Mouse (Mus musculus): ENCODE measurements around the gene Ctla4.

Ctla4 gene

GRCm38 (mm10) chr1:60863701-60864100, 23.1 kb upstream of the Ctla4 start:
- in situ Hi-C loops (cut with MseI, MboI), result no loop called here

DNA sequence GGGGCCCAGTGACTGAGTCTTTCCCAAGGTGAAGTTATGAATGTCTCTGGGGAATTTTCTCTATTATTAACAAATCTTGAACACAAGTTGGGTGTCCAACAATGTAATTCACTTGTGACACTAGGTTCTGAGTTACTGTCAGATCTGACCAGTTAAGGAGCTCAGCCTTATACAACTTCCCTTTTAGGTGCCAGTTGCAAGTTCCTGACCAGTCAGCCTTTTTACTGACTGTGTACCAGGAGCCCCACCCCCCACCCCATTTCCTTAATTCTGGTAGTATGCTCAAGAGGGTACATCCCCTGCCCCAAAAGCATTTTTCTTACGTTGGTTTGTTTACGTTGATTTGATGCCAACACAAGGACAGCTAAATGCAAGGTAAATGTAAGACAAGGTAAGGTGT, 21.6 kb upstream of the Ctla4 start:
- in situ Hi-C loops (cut with MseI, MboI), result no loop called here

DNA sequence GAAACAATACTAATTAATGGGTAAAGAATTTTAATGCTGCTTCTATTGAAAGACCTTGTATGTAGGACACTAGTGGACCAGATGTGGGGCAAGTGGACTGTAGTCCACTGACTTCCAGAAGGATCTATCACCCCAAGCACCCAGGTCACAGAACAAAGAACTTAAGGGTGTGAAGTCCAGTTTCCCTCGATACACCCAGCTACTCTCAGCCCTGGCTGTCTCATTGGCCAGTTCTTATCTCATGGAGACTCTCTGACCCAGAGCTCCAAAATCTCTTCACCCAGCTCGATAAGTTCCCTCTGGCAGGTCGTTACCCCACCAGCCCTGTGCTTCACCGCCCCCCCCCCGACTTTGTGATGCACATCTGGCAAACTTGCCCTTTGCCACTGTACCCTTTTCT, 20.8 kb upstream of the Ctla4 start:
- in situ Hi-C loops (cut with MseI, MboI), result no loop called here

DNA sequence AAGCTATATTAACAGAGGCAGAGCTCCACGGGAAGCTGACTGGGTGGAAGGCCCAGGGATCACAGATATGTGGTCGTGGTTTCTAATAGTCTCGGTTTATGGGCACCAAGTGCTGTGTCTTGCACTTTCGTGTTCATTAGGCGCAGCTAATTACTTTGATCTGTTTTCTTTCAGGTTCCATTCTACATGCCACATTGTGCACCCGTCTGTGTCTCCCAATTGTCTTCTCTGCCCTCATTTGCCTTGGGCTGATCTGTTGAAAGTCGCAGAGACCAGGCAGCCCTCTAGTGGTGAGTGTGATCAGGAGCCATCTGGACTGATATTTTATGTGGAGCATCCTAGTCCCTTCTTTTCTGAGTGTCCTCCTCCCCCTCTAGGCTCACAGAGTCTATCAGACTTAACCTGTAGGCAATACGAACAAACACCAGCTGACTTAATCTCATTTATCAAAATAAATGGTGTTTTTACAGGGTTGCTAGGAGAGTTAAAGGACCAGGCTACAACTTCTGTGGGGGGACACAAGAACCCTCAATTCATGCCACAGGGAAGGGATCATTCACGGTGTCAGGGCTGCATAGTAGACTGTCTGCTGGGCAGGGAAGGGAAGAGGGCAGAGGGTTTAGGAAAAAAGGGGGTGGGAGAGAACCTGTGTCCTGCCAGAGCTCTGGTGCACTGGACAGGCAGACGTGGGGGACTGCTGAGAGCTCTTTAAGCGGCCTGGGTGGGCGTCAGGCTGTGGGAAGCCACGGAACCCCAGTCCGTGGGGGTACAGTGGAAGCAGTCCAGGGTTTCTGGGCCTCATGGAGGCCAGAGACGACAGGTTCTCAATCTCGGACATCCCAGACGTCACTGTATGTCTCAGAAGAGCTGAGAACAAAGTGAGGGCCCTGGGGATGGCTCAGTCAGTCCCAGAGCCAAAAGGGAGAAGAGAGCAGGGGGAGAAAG, 18.2 kb upstream of the Ctla4 start:
- in situ Hi-C loops (cut with MseI, MboI), result no loop called here

- in situ Hi-C loops (cut with MseI, MboI), result no loop called here
These were observed 11.5 kb upstream of the Ctla4 start for GRCm38 (mm10) chr1:60875267-60875666.

- in situ Hi-C loops (cut with MseI, MboI), result no loop called here
These were observed 6.5 kb upstream of the Ctla4 start for GRCm38 (mm10) chr1:60880116-60880867.

GRCm38 (mm10) chr1:60882792-60883191, 4.0 kb upstream of the Ctla4 start:
- in situ Hi-C loops (cut with MseI, MboI), result no loop called here

GRCm38 (mm10) chr1:60883279-60883678, 3.5 kb upstream of the Ctla4 start:
- in situ Hi-C loops (cut with MseI, MboI), result no loop called here

DNA sequence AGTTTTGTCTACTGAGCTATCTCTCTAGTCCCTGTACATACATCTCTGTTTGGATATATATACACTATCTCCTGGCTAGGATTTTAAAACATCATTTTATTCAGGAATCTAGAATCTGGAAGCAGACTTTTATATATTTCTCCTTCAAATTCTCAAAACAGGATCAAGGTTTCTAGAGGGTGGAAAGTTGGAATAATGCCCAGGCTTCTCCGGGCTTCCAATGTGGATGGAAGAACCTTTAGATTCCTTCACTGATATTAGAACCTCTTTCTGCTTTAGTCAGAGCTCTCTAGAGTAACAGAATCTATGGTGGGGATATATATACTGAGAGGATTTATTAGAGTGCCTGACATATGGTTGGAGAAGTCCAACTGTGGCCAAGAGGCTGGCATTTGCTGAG, 2.2 kb upstream of the Ctla4 start:
- in situ Hi-C loops (cut with MseI, MboI), result no loop called here

- in situ Hi-C loops (cut with MseI, MboI), result no loop called here
These were observed 11.5 kb downstream of the Ctla4 start for GRCm38 (mm10) chr1:60898127-60898932.

GRCm38 (mm10) chr1:60898933-60899210, 12.1 kb downstream of the Ctla4 start:
- in situ Hi-C loops (cut with MseI, MboI), result no loop called here

DNA sequence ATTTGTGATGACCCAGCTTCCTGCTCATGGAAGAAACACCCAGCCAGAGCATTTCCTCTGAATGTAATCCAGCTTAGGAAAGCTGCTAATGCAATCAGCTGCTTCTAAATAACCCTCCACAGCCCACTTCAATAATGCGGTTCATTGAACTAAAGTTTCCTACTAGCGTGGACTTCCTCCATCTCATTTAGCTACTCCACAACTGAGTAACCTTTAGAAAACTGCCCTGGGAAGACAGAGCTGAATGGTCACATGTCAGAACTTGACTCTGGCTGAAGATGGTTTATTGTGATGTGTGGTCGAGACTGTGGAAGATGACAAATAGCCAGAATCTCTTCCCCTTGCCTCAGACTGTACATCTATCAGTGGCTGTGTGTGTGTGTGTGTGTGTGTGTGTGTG, 12.4 kb downstream of the Ctla4 start:
- in situ Hi-C loops (cut with MseI, MboI), result no loop called here

GRCm38 (mm10) chr1:60902547-60902946, 15.7 kb downstream of the Ctla4 start:
- in situ Hi-C loops (cut with MseI, MboI), result no loop called here

- in situ Hi-C loops (cut with MseI, MboI), result no loop called here
These were observed 16.3 kb downstream of the Ctla4 start for GRCm38 (mm10) chr1:60903126-60903525.

DNA sequence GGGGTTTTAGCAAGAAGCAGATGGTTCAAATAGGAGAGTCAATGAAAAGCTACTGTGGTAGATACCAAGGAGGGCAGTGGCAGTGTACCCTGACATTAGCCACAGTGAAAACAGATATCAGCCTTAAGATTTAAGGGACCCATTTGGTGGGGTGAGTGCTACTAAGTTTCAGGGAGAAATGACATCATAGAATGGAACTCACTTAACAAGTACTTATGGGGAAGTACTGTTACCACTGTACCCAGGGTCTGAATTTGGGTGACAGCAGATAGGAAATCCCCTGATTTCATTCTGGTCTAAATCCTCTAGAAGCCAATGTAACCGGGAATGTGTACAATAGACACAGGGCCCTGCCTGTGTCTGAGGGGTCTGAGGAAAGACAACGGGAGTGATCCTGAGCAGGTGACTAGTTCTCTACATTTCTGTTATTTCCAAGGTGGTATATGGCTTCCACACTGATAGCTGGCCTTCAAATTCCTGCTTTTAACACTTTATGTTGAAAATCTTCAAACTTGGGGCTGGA, 17.7 kb downstream of the Ctla4 start:
- in situ Hi-C loops (cut with MseI, MboI), result no loop called here

DNA sequence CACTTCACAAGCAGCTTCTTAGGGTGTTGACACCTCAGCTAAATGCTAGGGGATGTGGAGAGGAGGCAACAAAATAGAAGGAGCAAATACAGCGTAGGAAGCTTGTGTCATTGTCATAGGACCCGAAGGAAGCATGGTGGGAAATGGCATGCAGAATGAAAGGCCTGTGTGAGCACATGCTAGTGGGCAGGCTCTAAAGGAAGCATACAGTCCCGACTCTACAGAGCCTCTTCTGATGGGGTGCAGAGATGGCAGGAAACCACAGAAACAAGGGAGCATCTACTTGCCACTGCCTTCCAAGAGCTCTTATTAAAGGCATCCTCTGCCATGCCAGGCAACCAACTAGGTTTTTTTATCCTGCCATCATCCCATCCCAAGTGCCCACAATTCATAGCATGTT, 20.7 kb downstream of the Ctla4 start:
- in situ Hi-C loops (cut with MseI, MboI), result no loop called here

GRCm38 (mm10) chr1:60908751-60909161, 22.0 kb downstream of the Ctla4 start:
- in situ Hi-C loops (cut with MseI, MboI), result no loop called here

DNA sequence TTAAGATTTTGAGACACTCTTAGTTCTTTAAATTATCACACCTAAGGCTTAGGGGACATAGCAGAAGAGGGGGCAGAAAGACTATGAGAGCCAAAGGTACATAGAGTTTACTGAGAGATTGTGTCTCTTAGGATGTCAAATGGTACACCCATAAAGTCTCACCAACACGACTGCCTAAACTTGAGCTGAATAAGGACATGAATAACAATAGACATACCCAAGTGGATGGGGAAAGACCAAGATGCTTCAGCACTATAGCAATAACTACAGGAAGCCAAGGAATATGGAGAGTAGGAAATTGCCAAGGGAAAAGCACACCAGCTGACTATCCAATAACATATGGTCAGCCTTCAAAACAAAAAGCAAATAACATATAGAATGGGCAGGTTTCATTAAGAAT, 22.9 kb downstream of the Ctla4 start:
- in situ Hi-C loops (cut with MseI, MboI), result no loop called here

GRCm38 (mm10) chr1:60910796-60911195, 24.0 kb downstream of the Ctla4 start:
- in situ Hi-C loops (cut with MseI, MboI), result no loop called here

- in situ Hi-C loops (cut with MseI, MboI), result no loop called here
These were observed 24.8 kb downstream of the Ctla4 start for GRCm38 (mm10) chr1:60911631-60912030.

DNA sequence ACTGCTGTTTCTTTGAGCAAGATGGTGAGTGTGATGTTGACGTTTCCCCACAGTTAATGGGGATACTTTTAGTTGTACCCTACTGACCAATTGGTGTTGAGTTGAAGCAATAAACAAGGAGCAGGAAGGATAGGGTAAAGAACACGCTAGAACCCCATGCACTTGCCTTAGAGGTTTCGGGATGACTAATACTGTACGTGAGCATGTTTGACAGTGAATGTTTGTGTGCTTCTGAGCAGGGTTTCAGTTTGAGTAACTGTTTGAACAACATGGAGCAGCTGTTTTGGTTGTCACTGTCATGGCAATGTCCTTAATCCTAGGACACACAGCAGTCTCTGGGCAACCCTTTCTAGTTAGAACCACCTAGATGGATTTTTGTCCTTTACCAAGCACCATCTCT, 26.5 kb downstream of the Ctla4 start:
- in situ Hi-C loops (cut with MseI, MboI), result no loop called here

GRCm38 (mm10) chr1:60916281-60916781, 29.5 kb downstream of the Ctla4 start:
- in situ Hi-C loops (cut with MseI, MboI), result no loop called here
